Mouse (Mus musculus) embryonic fibroblast, embryonic 13.5 days (primary cell): Measurements from ENCODE around the gene Supt6. TPM values are rescaled to one million over a fixed set of nuclear protein-coding genes. Genes with fewer than 3 reads are reported as not detected.

ENCODE experiments used
- H3K27ac ChIP-seq: 2 replicates; pipeline ENCODE4 v1.5.1; 2012; ENCODE audit warnings: low read length, control low read depth, inconsistent platforms; ENCODE audit not compliant: insufficient read depth
- H3K4me1 ChIP-seq: 2 replicates; pipeline ENCODE4 v1.6.1; 2011; ENCODE audit warnings: low read length; ENCODE audit not compliant: control insufficient read depth, insufficient read depth
- H3K4me3 ChIP-seq: 2 replicates; pipeline ENCODE4 v1.5.1; 2011; ENCODE audit warnings: mild to moderate bottlenecking, control low read depth, low read length; ENCODE audit not compliant: insufficient read depth
- CTCF ChIP-seq: IDR thresholded peaks from 2 replicates; pipeline ENCODE4 v1.5.1; 2011; ENCODE audit warnings: mild to moderate bottlenecking, control low read depth, low read length, moderate library complexity, borderline replicate concordance; ENCODE audit not compliant: insufficient read depth
- POLR2A ChIP-seq: IDR thresholded peaks from 2 replicates; pipeline ENCODE4 v1.6.1; 2011; ENCODE audit warnings: low read depth, mild to moderate bottlenecking, control low read depth, low read length, moderate library complexity
- polyA plus RNA-seq: library from polyadenylated mRNA; stranded (reverse); fragments of >200 nt; gene quantifications from 2 replicates; pipeline ENCODE4 v1.2.4, GENCODE M21; 2011; ENCODE audit warnings: low read depth; ENCODE audit not compliant: missing spikeins, insufficient read length

Supt6 gene
- polyA plus RNA-seq, 1 experiment: 56.1 TPM

GRCm38 (mm10) chr11:78240193-78240857 is 5.5 kb downstream of the Supt6 start:
- no peak overlapping the region for H3K27ac ChIP-seq
- no peak overlapping the region for H3K4me3 ChIP-seq
- peaks cover 2% of the 10 kb centered on the region; the same call in 1 of the 2 replicates for H3K4me1 ChIP-seq
- TF ChIP-seq CTCF (no peak), POLR2A (no peak)

GRCm38 (mm10) chr11:78231518-78231917 is 14.3 kb downstream of the Supt6 start:
- Histone ChIP-seq H3K4me1 (no peaks in the 10 kb centered on the region), H3K4me3 (no peak overlapping the region), H3K27ac (no peak overlapping the region)
- TF ChIP-seq POLR2A (no peak), CTCF (no peak)

GRCm38 (mm10) chr11:78223586-78223985 is 22.2 kb downstream of the Supt6 start:
- no peaks in the 10 kb centered on the region for H3K4me1 ChIP-seq

DNA sequence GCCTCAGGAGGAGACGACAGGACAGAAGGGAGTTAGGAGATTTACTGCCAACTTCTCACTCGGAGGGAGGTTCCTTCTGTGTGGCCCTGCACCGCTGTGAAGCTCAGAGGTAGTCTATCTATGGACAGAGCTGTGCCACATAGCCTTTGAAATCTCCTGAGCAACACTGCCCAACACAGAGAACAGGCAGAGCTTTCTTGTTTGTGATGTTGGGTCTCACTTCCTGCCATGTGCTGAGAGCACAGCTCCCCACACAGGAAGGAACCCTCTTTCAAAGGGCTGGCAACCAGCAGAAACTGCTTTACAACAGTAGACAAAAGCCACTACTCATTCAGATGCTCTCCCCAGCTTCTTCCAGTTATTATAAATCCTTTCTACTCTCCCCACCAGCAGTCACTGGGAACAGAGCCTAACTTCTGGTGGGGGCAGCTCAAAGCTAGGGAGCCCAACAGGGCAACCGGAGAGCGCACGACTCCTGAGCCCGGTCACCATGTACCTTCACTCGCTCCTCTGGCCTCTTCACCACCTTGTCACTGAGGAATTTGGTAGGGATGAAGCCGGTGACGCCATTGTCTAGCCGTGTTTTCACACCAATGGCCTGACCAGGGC is 30.0 kb downstream of the Supt6 start:
- TF ChIP-seq POLR2A (no peak), CTCF (no peak)
- no peak overlapping the region for H3K27ac ChIP-seq

More at GRCm38 (mm10) chr11:78223586-78223985, 22.2 kb downstream of the Supt6 start:
- TF ChIP-seq POLR2A: no peak
- no peak for TF ChIP-seq CTCF
- Histone ChIP-seq H3K4me3 (no peak overlapping the region), H3K27ac (no peak overlapping the region)

GRCm38 (mm10) chr11:78213086-78213817 is 32.5 kb downstream of the Supt6 start:
- H3K4me3 ChIP-seq: no peak overlapping the region
- no peak overlapping the region for H3K27ac ChIP-seq
- TF ChIP-seq POLR2A: no peak
- no peak for TF ChIP-seq CTCF
- no peaks in the 10 kb centered on the region for H3K4me1 ChIP-seq

More for the DNA sequence above, 30.0 kb downstream of the Supt6 start:
- Histone ChIP-seq H3K4me3 (no peak overlapping the region), H3K4me1 (no peaks in the 10 kb centered on the region)

DNA sequence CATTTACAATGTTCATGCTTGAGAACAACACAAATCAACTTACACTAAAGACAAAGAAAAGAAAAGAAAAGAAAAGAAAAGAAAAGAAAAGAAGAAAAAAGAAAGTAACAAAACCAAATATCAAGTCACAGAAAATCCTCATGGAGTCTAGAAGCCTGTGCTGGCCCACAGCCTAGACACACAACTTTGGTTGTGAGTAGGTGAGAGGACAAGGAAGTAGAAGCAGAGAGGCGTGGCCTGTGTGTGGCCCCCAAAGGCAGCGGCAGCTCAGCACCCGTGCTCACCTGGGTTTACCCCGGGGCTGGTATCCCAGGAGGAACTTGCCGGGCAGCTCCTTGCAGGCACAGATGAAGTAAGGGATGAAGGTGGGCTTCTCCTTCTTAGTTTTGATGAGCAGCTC is 34.3 kb downstream of the Supt6 start:
- Histone ChIP-seq H3K27ac (no peak overlapping the region), H3K4me1 (no peaks in the 10 kb centered on the region), H3K4me3 (no peak overlapping the region)
- no peak for TF ChIP-seq POLR2A
- TF ChIP-seq CTCF: no peak

GRCm38 (mm10) chr11:78210615-78211014 is 35.2 kb downstream of the Supt6 start:
- Histone ChIP-seq H3K4me1 (no peaks in the 10 kb centered on the region), H3K4me3 (no peak overlapping the region), H3K27ac (no peak overlapping the region)
- TF ChIP-seq CTCF (no peak), POLR2A (no peak)

- Histone ChIP-seq H3K27ac (no peak overlapping the region), H3K4me1 (no peaks in the 10 kb centered on the region), H3K4me3 (no peak overlapping the region)
- TF ChIP-seq CTCF (no peak), POLR2A (no peak)
Observed at GRCm38 (mm10) chr11:78209886-78210285, 35.9 kb downstream of the Supt6 start.

DNA sequence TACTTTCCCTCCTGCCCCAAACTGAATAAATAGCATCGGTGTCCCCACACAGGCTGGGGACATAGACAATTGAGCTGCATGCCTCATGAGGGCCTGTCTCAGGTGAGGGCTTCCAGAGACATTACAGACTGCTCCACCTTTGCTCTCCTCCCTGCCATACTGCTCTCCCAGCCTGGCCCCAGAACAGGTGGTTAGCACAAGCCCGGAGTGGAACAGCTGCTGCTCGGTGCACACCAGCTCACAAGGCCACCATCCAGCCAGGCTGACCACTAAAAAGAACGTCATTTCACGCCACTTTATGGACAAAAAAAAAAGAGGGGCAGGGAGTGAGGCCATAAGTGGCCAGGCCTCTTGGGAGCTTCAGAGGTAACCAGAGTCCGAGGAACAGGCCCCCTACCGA is 38.6 kb downstream of the Supt6 start:
- TF ChIP-seq POLR2A (no peak), CTCF (no peak)
- Histone ChIP-seq H3K27ac (no peak overlapping the region), H3K4me1 (no peaks in the 10 kb centered on the region), H3K4me3 (no peak overlapping the region)
